19 mouse cellular contexts compared by ENCODE assay signal in genomic region chr1:60650158-60650557, GRCm38 (mm10).
DNase-seq lines count a peak whose midpoint lies in the region; ATAC-seq lines count a peak whose summit lies in the region.
"Had no signal": no experiment of that assay in that cellular context is flagged by ENCODE, and none has a peak within 500 bp of the region (broad histone marks: within the 10 kb centered on the region; RNA-seq: fewer than 3 reads in every experiment).

No protein-coding gene starts in this region.

- intact Hi-C loops in heart, postnatal 10 days (cut with DNase I): loop anchor here (5.0 kb wide), 1 partner anchor 33 kb away; no protein-coding TSS in a partner anchor
- intact Hi-C loops in left cerebral cortex, postnatal 4 days (cut with DNase I): no loop called here

- no peak for DNase-seq in hindbrain, embryonic 10.5 days (ENCODE audit: low spot score)
- peak; percentile 37 for DNase-seq in lung, postnatal 36 days
- DNase-seq in lung, postnatal 14 days: no peak
- peak; percentile 77 for DNase-seq in heart, adult 8-10 months (ENCODE audit: low spot score)
- DNase-seq in heart, postnatal 10 days: peak; percentile 62 to 63
- DNase-seq in left cerebral cortex, postnatal 4 days: no peak
- DNase-seq in midbrain, embryonic 11.5 days (ENCODE audit: low spot score, missing footprints): no peak
- DNase-seq: adrenal gland, postnatal 10 days; cerebellum, postnatal 14 days; kidney, postnatal 25 days; right cerebral cortex, adult 18-20 months; spleen, adult 18-20 months; thymus, postnatal 14 days had no signal

- no peaks in the 10 kb centered on the region for H3K36me3 ChIP-seq in hindbrain, embryonic 13.5 days
- no peaks in the 10 kb centered on the region for H3K36me3 ChIP-seq in hindbrain, embryonic 10.5 days
- H3K36me3 ChIP-seq in midbrain, embryonic 11.5 days (ENCODE audit: control insufficient read depth, insufficient read depth, low read length): no peaks in the 10 kb centered on the region
- H3K36me3 ChIP-seq: G1E; limb, embryonic 15.5 days; lung, embryonic 15.5 days; midbrain, embryonic 10.5 days; stomach, embryonic 15.5 days had no signal

- H3K9me3 ChIP-seq in hindbrain, embryonic 13.5 days: no peaks in the 10 kb centered on the region
- no peaks in the 10 kb centered on the region for H3K9me3 ChIP-seq in hindbrain, embryonic 10.5 days
- no peaks in the 10 kb centered on the region for H3K9me3 ChIP-seq in midbrain, embryonic 11.5 days (ENCODE audit: control insufficient read depth, low read length)
- H3K9me3 ChIP-seq: G1E; limb, embryonic 15.5 days; lung, embryonic 15.5 days; midbrain, embryonic 10.5 days; stomach, embryonic 15.5 days had no signal

- H3K27me3 ChIP-seq in hindbrain, embryonic 13.5 days: no peaks in the 10 kb centered on the region
- no peaks in the 10 kb centered on the region for H3K27me3 ChIP-seq in hindbrain, embryonic 10.5 days (ENCODE audit: insufficient read depth, poor library complexity, severe bottlenecking)
- H3K27me3 ChIP-seq in midbrain, embryonic 11.5 days (ENCODE audit: control insufficient read depth, insufficient read depth, low read length): no peaks in the 10 kb centered on the region
- H3K27me3 ChIP-seq: limb, embryonic 15.5 days; stomach, embryonic 15.5 days had no signal

- peak overlapping the region; percentile 42; the same call in 1 of the 2 replicates for H3K27ac ChIP-seq in hindbrain, embryonic 13.5 days
- no peak overlapping the region for H3K27ac ChIP-seq in hindbrain, embryonic 10.5 days
- no peak overlapping the region for H3K27ac ChIP-seq in midbrain, embryonic 11.5 days (ENCODE audit: low read depth, low read length)
- H3K27ac ChIP-seq: limb, embryonic 15.5 days; lung, embryonic 15.5 days; midbrain, embryonic 10.5 days; stomach, embryonic 15.5 days had no signal

- H3K4me2 ChIP-seq in hindbrain, embryonic 13.5 days: no peak overlapping the region
- H3K4me2 ChIP-seq in midbrain, embryonic 11.5 days: no peak overlapping the region
- H3K4me2 ChIP-seq: limb, embryonic 15.5 days; lung, embryonic 15.5 days; stomach, embryonic 15.5 days had no signal

- 88% methylated on average over 3 of the region's 3 CpGs for WGBS in hindbrain, embryonic 13.5 days
- WGBS in hindbrain, embryonic 10.5 days: 83% methylated on average over 3 of the region's 3 CpGs
- WGBS in midbrain, embryonic 11.5 days: 86% methylated on average over 3 of the region's 3 CpGs

- no peak for ATAC-seq in hindbrain, embryonic 13.5 days (ENCODE audit: low FRiP score)
- ATAC-seq in midbrain, embryonic 11.5 days (ENCODE audit: low FRiP score): no peak

- no peak overlapping the region for H3K4me3 ChIP-seq in hindbrain, embryonic 13.5 days
- no peak overlapping the region for H3K4me3 ChIP-seq in hindbrain, embryonic 10.5 days
- no peak overlapping the region for H3K4me3 ChIP-seq in midbrain, embryonic 11.5 days (ENCODE audit: low read depth, low read length)
- H3K4me3 ChIP-seq: limb, embryonic 15.5 days; lung, embryonic 15.5 days; midbrain, embryonic 10.5 days; stomach, embryonic 15.5 days had no signal

- H3K9ac ChIP-seq in hindbrain, embryonic 13.5 days: no peak overlapping the region
- H3K9ac ChIP-seq in midbrain, embryonic 11.5 days (ENCODE audit: low read length): no peak overlapping the region
- H3K9ac ChIP-seq: limb, embryonic 15.5 days; lung, embryonic 15.5 days; stomach, embryonic 15.5 days had no signal

- H3K4me1 ChIP-seq in hindbrain, embryonic 13.5 days (replicated peaks): peaks cover 23% of the 10 kb centered on the region
- peaks cover 15% of the 10 kb centered on the region for H3K4me1 ChIP-seq in hindbrain, embryonic 10.5 days (replicated peaks)
- no peaks in the 10 kb centered on the region for H3K4me1 ChIP-seq in midbrain, embryonic 11.5 days (ENCODE audit: control insufficient read depth, insufficient read depth, low read length)
- H3K4me1 ChIP-seq: limb, embryonic 15.5 days; stomach, embryonic 15.5 days had no signal

Comparison
In these comparisons a context has a peak if more than half of its experiments do, and no peak if none do; other contexts are left out.
1. DNase-seq: peak in lung, postnatal 36 days (single experiment), heart, adult 8-10 months (single experiment) and heart, postnatal 10 days (2 of 2); none in hindbrain, embryonic 10.5 days (single experiment), lung, postnatal 14 days (single experiment), left cerebral cortex, postnatal 4 days (single experiment) and midbrain, embryonic 11.5 days (single experiment).